Mouse (Mus musculus) leukemia stem cell, adult 10-12 weeks (primary cell): ENCODE measurements around the gene Rwdd3. TPM values are rescaled to one million over a fixed set of nuclear protein-coding genes. Genes with fewer than 3 reads are reported as not detected.

Source experiments
- polyA plus RNA-seq: library from polyadenylated mRNA; stranded (reverse); fragments of >175 nt; gene quantifications from 2 replicates; pipeline ENCODE4 v1.2.3, GENCODE M21; 2012; ENCODE audit warnings: low replicate concordance

Gene Rwdd3
- 0.23 and 0.35 TPM in 2 replicates for polyA plus RNA-seq

GRCm38 (mm10) chr3:121171243-121171871, at the start of gene Rwdd3:
Gene Rwdd3, minus strand, starts transcription at chr3:121171695.

Other genes starting within 250 kb of the Rwdd3 start
- gene Tmem56, start 111.4 kb upstream of the Rwdd3 start, polyA plus RNA-seq: 9.1 and 11.2 TPM in 2 replicates
- 0.29 and 15.3 TPM in 2 replicates for gene Alg14, start 120.1 kb upstream of the Rwdd3 start, polyA plus RNA-seq